Mouse (Mus musculus): Measurements from ENCODE around the gene 4930480E11Rik. TPM values are rescaled to one million over a fixed set of nuclear protein-coding genes. Genes with fewer than 3 reads are reported as not detected.
"Not testable (repeated sequence)": the region's sequence is repeated elsewhere in the genome, so short reads cannot be mapped to it uniquely, and the experiment has no call there.

The 4930480E11Rik gene
- polyA plus RNA-seq (2015; fragmentation: Nextera tagmentation; extraction: Ambion mirVana): not detected in 2 replicates

- whole genome bisulfite sequencing (ENCODE audit: insufficient replicate concordance): 32% methylated on average over 1 of the region's 1 CpGs
- no peaks in the 10 kb centered on the region for H3K9me3 ChIP-seq (replicated peaks)
- H3K9ac ChIP-seq: no peak within 1 kb of the TSS
- no peak for ATAC-seq (ENCODE audit: insufficient read depth)
- H3K4me3 ChIP-seq (replicated peaks): no peak within 1 kb of the TSS
- no peaks in the 10 kb centered on the region for H3K36me3 ChIP-seq (replicated peaks)
- no peak within 1 kb of the TSS for H3K27ac ChIP-seq (replicated peaks)
- H3K4me2 ChIP-seq: no peak within 1 kb of the TSS
- no peaks in the 10 kb centered on the region for H3K4me1 ChIP-seq (replicated peaks)
- no peaks in the 10 kb centered on the region for H3K27me3 ChIP-seq
Measured at GRCm38 (mm10) chrX:78369343-78369742, at the start of gene 4930480E11Rik. 4930480E11Rik (plus strand) TSS chrX:78369643.

- H3K9ac ChIP-seq; H3K36me3 ChIP-seq (replicated peaks); H3K4me3 ChIP-seq (replicated peaks); ATAC-seq (ENCODE audit: insufficient read depth); H3K4me2 ChIP-seq; H3K27ac ChIP-seq (replicated peaks); H3K9me3 ChIP-seq (replicated peaks); H3K4me1 ChIP-seq (replicated peaks); H3K27me3 ChIP-seq: not testable (repeated sequence)
- 55% methylated on average over 2 of the region's 2 CpGs for WGBS (ENCODE audit: insufficient replicate concordance)
Measured at GRCm38 (mm10) chrX:78403346-78403745, 33.9 kb downstream of the 4930480E11Rik start.

Other genes with a start within 250 kb of the 4930480E11Rik start
- gene Gm5938, start 244.2 kb upstream of the 4930480E11Rik start, polyA plus RNA-seq (2015; fragmentation: Nextera tagmentation; extraction: Ambion mirVana): not detected in 2 replicates
- not detected in 2 replicates for gene Obp1b, start 182.9 kb upstream of the 4930480E11Rik start, polyA plus RNA-seq (2015; fragmentation: Nextera tagmentation; extraction: Ambion mirVana)
- gene Gm14743, start 123.7 kb upstream of the 4930480E11Rik start, polyA plus RNA-seq (2015; fragmentation: Nextera tagmentation; extraction: Ambion mirVana): not detected in 2 replicates
- 1.4 and 1.6 TPM in 2 replicates for gene Prrg1, start 214.3 kb downstream of the 4930480E11Rik start, polyA plus RNA-seq (2015; fragmentation: Nextera tagmentation; extraction: Ambion mirVana)

Measured in liver, embryonic 15.5 days (tissue).